Mouse (Mus musculus): Measurements from ENCODE around the gene Chst3.

- TF ChIP-seq CTCF (IDR thresholded peaks at IDR 0.05; ENCODE audit: insufficient read depth, low read length), result no peak
- no peak for TF ChIP-seq POLR2A (IDR thresholded peaks at IDR 0.05; ENCODE audit: borderline replicate concordance, extremely low read depth, low read depth, low read length)
Measured at GRCm38 (mm10) chr10:60141656-60142160, 77.4 kb downstream of the Chst3 start.
